Mouse (Mus musculus): ENCODE measurements around the gene Tmem205.
A peak's percentile ranks its signal among the peaks of the same experiment; 100 is the strongest.

The Tmem205 gene

GRCm38 (mm10) chr9:21927208-21927753, at the start of gene Tmem205, which contains the start of gene Ccdc159:
Gene Tmem205 (minus strand): TSS chr9:21927556.
Gene Ccdc159 (plus strand): TSS chr9:21927471.
- DNase-seq = peak; percentile 23

DNA sequence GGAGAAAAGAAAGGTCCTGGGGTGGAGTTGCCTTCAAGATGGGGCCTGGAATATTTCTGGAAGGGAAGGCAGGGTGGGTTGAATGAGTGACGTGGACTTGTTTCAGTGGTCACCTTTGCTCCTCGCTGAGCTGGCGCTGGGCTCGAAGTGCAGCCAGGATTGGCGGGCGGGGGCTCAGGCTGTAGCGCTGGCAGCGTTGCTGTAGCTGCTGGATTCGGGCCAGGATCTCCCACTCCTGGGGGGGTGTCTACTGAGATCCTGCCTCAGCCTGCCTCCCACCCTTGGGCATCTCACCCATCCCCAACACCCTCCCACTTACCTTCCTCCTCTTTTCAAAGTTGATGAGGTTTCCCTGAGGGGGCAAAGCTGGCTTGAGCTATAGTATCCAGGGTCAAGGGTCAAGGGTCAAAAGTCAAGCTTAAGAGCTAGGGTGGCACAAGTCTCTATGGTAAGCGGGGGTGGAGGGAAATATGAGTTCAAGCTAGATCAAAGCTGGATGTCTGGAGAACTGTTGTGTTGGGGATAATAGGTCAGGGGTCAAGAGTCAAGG, 49.3 kb upstream of the Tmem205 start:
- no peak for DNase-seq

- no peak for DNase-seq
Observed at GRCm38 (mm10) chr9:21969304-21969703, 41.9 kb upstream of the Tmem205 start.

DNA sequence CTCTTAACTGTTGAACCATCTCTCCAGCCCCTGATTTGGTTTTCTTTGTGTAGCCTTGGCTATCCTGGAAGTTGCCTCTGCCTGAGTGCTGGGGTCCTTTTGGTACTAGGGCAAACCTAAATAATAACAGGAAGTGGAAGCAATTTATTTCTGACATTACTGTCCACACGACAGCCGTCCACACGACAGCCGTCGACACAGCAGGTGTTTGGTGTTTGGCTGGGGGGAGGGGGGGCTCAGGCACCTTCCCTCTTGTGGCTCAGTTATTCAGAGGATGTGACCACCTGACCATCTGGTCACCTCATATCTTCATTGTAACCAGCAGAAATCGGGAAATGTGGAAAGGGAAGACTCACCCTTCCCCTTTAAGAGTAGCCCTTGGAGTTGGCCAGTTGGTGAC, 41.5 kb upstream of the Tmem205 start:
- DNase-seq = no peak

DNA sequence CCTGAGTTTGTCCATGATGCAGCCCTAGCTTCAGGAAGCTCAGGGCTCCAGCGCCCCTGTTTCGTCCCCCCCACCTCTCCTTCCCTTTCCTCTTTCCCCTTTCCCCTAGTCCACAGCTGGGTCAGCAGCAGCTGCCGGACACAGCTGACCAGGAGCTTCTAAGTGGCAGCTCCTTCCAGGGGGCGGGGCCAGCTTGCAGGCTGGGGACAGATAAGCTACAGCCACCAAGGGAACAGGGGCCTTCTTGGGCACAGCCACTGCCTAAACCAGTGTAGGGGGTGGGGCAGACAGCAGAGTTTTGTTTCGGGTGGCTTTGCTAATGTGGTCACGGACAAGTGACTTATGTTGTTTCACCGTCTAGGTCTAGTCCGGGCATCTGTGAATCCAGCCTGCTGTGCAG, 36.1 kb upstream of the Tmem205 start, which contains the start of gene Epor:
Gene Epor (minus strand): TSS at position 90 of the 400 bp plus-strand sequence.
- DNase-seq = no peak

DNA sequence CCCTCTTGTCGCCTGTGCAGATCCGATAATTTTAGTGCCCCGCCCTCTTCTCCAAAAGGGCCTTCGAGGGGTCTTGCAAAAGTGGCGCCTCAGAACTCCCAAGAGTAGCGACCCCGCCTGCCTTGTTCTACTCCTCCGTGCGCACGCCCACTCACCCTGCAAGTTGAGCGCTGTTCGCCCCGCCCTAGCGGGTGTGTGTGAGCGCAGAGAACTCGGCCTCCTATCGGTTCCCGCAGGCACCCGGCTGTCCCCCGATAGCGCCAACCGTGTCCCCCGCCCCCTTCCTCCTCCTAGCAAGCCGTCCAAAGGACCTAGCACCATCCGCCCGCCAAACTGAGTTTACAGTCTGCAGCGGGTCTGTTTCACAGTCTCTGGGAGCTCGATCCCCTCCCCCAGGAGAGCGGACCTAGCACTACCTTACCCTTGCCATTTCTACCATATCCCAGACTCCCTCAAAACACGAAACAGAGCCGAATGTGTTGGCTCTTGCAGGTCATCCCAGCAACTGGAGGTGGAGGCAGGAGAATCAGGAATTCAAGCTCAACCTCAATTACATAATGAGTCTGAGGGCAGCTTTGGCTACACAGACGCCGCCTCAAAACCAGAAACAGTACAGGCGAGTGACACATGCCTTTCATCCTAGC, 35.2 kb upstream of the Tmem205 start:
- peak; percentile 60 for DNase-seq

- DNase-seq = no peak
Observed at GRCm38 (mm10) chr9:21962010-21962409, 34.7 kb upstream of the Tmem205 start.

GRCm38 (mm10) chr9:21961366-21961980, 34.1 kb upstream of the Tmem205 start:
- no peak for DNase-seq

DNA sequence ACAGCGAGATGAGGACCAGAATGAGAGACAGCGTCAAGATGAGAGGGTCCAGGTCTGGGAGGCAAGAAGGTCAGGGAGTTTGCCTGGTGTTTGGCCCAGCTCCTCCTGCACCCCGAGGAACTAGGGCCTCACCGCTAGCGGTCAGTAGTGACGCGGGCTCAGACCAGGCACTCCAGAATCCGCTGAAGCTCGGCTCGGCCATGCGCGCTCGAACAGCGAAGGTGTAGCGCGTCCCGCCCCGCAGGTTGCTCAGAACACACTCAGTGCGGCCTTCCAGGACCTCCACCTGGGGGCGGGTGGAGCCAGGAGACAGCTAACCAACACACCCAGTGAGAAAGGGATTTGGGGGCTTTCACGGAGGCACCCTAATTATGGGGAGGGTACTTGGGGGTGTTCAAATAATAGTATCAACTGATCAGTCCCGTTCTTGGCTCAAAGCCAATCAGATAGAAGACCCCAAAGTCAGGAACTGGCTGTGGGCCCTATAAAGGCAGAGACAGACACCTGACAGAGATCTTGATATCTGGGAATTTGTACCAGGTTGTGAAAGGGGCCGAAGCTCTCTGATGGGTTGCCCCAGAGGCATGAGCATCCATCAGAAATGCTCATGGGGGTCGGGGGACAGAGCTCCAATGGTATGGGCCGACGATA, 33.3 kb upstream of the Tmem205 start:
- DNase-seq = no peak

GRCm38 (mm10) chr9:21960135-21960534, 32.8 kb upstream of the Tmem205 start:
- no peak for DNase-seq

DNA sequence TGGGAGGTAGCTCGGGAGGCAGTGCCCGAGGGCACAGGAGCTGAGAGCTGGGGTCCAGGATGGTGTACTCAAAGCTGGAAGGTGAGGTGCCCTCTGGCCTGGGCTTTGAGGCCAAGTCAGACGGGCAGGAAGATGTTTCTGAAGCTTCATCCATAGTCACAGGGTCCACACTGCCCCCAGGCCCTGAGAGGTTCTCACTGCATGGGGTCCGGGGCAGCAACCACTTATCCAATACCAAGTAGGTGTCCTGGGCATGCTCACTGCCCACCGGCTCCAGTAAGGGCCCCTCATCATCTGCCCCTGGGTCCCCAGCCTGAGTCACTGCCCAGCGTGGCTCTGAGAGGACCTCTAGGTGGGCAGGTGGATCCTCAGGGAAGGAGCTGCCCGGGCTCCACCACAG, 31.9 kb upstream of the Tmem205 start:
- DNase-seq = no peak

DNA sequence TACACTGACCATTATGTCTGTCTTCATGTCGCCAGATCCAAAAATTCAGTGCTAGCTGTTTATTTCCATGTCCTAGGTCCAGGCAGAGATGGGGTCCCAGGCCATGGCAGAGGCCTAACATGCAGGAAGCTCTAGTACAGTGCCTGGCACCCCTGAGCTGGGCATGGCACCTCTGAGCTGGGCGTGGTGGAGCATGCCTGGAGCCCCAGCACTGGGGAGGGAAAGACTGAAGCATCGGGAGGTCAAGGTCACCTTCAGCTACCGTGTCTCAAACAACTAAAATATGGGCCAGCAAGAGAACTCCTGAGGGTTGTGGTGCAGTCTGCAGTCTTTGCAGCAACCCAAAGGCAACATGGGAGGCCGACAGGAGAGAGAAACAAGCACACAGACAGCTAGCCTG, 31.0 kb upstream of the Tmem205 start:
- DNase-seq = no peak

DNA sequence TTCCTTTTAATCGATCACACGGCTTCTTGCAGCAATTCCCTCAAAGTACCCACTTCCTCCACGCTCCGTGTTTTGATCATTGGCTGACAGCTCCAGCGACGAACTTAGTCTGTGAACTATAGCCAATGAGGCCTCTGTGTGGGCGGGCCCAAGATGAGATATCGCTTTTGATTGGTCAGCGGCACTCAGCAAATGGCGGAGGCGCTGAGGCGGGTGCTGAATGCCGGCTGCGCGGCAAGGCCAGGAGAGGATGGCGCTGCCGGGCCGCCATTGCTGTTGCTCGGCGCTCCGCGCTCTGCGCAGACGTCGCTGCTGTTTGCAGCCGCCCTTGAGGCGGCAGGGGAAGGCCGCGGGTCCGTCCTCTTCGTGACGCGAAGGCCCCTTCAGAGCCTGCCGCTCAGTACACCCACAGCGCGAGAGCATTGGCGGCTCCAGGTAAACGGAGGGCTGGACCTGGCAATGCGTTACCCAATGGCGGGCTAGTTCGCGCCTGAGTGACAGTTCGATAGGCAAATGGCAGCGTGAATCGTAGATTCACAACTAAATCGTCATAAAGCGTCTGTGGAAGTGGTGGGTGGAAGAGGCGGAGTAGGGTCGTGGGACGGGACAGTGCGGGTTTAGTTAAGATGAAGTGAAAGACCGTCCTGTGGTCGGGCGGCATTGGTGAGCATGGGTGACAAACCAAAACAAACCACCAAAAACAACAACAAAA, 28.4 kb upstream of the Tmem205 start, which contains the start of gene Swsap1:
Gene Swsap1 (plus strand): TSS at position 186 of the 712 bp plus-strand sequence.
- peak; percentile 99 for DNase-seq

DNA sequence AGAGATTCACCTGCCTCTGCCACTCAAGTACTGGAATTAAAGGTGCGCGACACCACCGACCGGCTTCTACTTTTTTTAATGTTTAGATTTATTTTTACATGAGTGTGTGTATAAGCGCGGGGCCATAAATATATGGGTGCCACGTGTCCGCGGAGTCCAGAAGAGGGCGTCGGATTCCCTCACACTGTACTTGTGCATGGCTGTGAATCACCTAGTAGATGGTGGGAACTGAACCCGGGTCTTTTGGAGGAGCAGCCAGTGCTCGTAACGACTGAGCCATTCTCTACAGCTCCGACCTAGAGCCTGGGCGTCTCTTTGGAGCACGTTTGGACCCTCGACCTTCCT, 27.8 kb upstream of the Tmem205 start:
- no peak for DNase-seq

- no peak for DNase-seq
Observed at GRCm38 (mm10) chr9:21954635-21955034, 27.3 kb upstream of the Tmem205 start.

DNA sequence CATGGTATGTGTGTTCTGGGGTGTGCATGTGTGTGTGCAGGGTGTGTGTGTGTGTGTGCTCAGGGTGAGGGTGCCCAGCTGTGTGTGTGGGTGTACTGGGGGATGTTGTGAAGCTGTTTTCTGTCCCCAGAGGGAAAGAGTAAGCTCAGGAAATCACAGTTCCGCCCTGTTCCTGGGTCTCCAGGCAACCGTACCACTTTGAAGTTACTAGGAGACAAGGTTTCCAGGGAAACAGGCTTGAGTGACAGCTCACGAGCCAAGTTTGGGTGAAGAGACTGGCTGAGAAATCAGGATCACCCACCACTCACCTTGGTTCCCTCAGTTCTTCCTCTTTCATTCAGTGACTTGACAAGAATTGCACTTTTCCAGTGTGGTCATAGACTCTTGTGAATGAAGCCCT, 26.2 kb upstream of the Tmem205 start:
- no peak for DNase-seq

GRCm38 (mm10) chr9:21951977-21952376, 24.6 kb upstream of the Tmem205 start:
- DNase-seq = no peak

- DNase-seq = peak; percentile 70
Observed at GRCm38 (mm10) chr9:21950322-21950721, 23.0 kb upstream of the Tmem205 start.

- DNase-seq = no peak
Observed at GRCm38 (mm10) chr9:21948790-21949189, 21.4 kb upstream of the Tmem205 start.

- no peak for DNase-seq
Observed at GRCm38 (mm10) chr9:21948146-21948545, 20.8 kb upstream of the Tmem205 start.

GRCm38 (mm10) chr9:21947540-21948130, 20.3 kb upstream of the Tmem205 start:
- no peak for DNase-seq

DNA sequence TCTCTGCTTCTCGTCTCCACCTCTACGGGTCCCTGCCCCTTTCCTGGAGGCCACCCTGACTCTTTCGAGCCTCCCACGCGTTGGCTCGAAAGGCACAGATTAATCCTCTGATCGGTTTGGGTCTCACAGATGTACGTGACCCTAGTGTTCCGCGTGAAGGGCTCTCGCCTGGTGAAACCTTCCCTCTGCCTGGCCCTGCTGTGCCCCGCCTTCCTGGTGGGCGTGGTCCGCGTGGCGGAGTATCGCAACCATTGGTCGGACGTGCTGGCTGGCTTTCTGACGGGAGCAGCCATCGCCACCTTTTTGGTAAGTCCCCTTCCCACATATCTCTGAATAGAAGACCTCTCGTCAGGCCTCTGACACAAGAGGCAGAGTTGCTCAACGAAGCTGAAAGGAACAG, 16.9 kb upstream of the Tmem205 start:
- DNase-seq = no peak

- DNase-seq = no peak
Observed at GRCm38 (mm10) chr9:21943638-21944037, 16.3 kb upstream of the Tmem205 start.

Data from thymus, postnatal 25 days (tissue).